Mouse (Mus musculus): ENCODE data around the gene Ptma.

DNA sequence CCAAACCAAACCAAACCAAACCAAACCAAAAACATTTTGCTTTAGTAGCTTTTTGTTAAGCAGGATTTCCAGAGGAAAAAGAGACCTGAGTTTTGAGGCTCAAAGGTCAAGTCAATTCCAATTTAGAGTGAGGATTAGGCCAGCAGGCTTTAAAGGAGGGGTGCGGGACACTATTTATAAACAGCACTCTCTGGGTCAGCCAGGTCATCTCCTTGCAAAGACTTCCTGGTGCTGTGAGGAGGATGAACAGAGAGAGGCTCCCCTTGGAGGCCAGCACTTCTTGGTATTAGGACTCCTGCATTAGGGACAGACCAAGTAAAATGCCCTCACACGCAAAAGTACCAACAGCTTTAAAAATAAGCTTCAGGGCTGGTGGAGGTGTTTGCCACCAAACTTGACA lies 25.4 kb downstream of the Ptma start:
- TF ChIP-seq CTCF (IDR thresholded peaks at IDR 0.05; ENCODE audit: insufficient read depth, low read depth, low read length) (no peak), POLR2A (IDR thresholded peaks at IDR 0.05; ENCODE audit: insufficient read depth, low read depth, low read length) (no peak)

Data from olfactory bulb, adult 2 months (tissue).